Mouse (Mus musculus) megakaryocyte, embryonic 14.5 days (primary cell): ENCODE measurements around the gene Rnf150.

Experiments
- FLI1 ChIP-seq: IDR thresholded peaks from 2 replicates; pipeline ENCODE4 v1.6.1; 2012; ENCODE audit warnings: low read length, inconsistent platforms, mixed read lengths
- GATA1 ChIP-seq: IDR thresholded peaks from 3 replicates; pipeline ENCODE4 v1.6.1; 2012; ENCODE audit warnings: mixed read lengths, low read length, inconsistent platforms, borderline replicate concordance

GRCm38 (mm10) chr8:82858541-82859342 is 4.4 kb upstream of the Rnf150 start:
- TF ChIP-seq FLI1 (no peak), GATA1 (no peak)
